Comparison of ENCODE assay signal across 8 mouse cellular contexts in genomic region chr11:60250971-60251643, GRCm38 (mm10). TPM values are rescaled to one million over a fixed set of nuclear protein-coding genes. Genes with fewer than 3 reads are reported as not detected.
DNase-seq lines count a peak whose midpoint lies in the region; ATAC-seq and TF ChIP-seq lines count a peak whose summit lies in the region.

No protein-coding gene starts in this region.

- no peak overlapping the region for H3K4me2 ChIP-seq in kidney, postnatal 0 days (ENCODE audit: low read length)

- WGBS in kidney, postnatal 0 days: 59% methylated on average over 6 of the region's 6 CpGs

- H3K9me3 ChIP-seq in kidney, postnatal 0 days (replicated peaks; ENCODE audit: low read length): no peaks in the 10 kb centered on the region

- H3K4me3 ChIP-seq in kidney, postnatal 0 days (replicated peaks; ENCODE audit: low read depth, low read length): no peak overlapping the region

- no peaks in the 10 kb centered on the region for H3K4me1 ChIP-seq in kidney, postnatal 0 days (replicated peaks; ENCODE audit: insufficient read depth, low read length)

- peak; percentile 59 for DNase-seq in cerebellum, adult 11-12 months
- DNase-seq in 3T3-L1 (ENCODE audit: low read depth, low spot score): peak; percentile 50
- peak; percentile 47 to 71 for DNase-seq in adrenal gland, postnatal 36 days
- peak; percentile 41 for DNase-seq in forelimb bud, embryonic 11.5 days (ENCODE audit: low read depth, low spot score)
- peak; percentile 78 for DNase-seq in kidney, postnatal 0 days (ENCODE audit: low spot score)
- peak; percentile 88 for DNase-seq in lung, postnatal 36 days
- peak; percentile 76 to 79 for DNase-seq in thymus, postnatal 10 days (ENCODE audit: low spot score in 2 of 2)

- no peak for ATAC-seq in cerebellum, adult (ENCODE audit: insufficient number of reproducible peaks, low FRiP score, low TSS enrichment)
- ATAC-seq in kidney, postnatal 0 days (replicated peaks; ENCODE audit: low FRiP score, low read depth): no peak

- H3K27me3 ChIP-seq in kidney, postnatal 0 days (ENCODE audit: insufficient read depth, low read length): no peaks in the 10 kb centered on the region

- H3K9ac ChIP-seq in kidney, postnatal 0 days (ENCODE audit: low read depth, low read length): no peak overlapping the region

- H3K36me3 ChIP-seq in kidney, postnatal 0 days (ENCODE audit: insufficient read depth, low read length): peaks cover 3% of the 10 kb centered on the region; the same call in 1 of the 2 replicates

- no peak overlapping the region for H3K27ac ChIP-seq in kidney, postnatal 0 days

- peak; percentile 71 for TF ChIP-seq CTCF in kidney, postnatal 0 days (IDR thresholded peaks at IDR 0.05; ENCODE audit: low read depth)

RNA-seq across cellular contexts. Expression of gene Srebf1, which starts 28.7 kb away (rescaled TPM):
- 100 to 1,000 TPM; 160 to 181 TPM for total RNA-seq in adrenal gland, postnatal 36 days (2021)
- 44.4 and 50.6 TPM in 2 replicates for polyA plus RNA-seq in kidney, postnatal 0 days (2015; fragmentation: Nextera tagmentation; extraction: Ambion mirVana)
